Mouse (Mus musculus): ENCODE data around the gene Car5a.

The Car5a gene

GRCm38 (mm10) chr8:121944831-121945230 lies at the start of gene Car5a:
TSS of gene Car5a (minus strand) at chr8:121944904.
- no peak for DNase-seq

GRCm38 (mm10) chr8:121992911-121993310 lies 48.2 kb upstream of the Car5a start:
- DNase-seq = no peak

- no peak for DNase-seq
Measured at GRCm38 (mm10) chr8:121991611-121992010, 46.9 kb upstream of the Car5a start.

GRCm38 (mm10) chr8:121990506-121991255 lies 46.0 kb upstream of the Car5a start:
- DNase-seq = no peak

GRCm38 (mm10) chr8:121987892-121988291 lies 43.2 kb upstream of the Car5a start:
- no peak for DNase-seq

- peak in 1 of 2 experiments; percentile 69 for DNase-seq
Measured at GRCm38 (mm10) chr8:121985673-121986072, 41.0 kb upstream of the Car5a start.

GRCm38 (mm10) chr8:121981520-121981895 lies 36.8 kb upstream of the Car5a start:
- no peak for DNase-seq

GRCm38 (mm10) chr8:121980792-121981519 lies 36.3 kb upstream of the Car5a start:
- no peak for DNase-seq

GRCm38 (mm10) chr8:121978670-121979069 lies 34.0 kb upstream of the Car5a start:
- no peak for DNase-seq

- DNase-seq = no peak
Measured at GRCm38 (mm10) chr8:121977819-121978590, 33.3 kb upstream of the Car5a start.

- DNase-seq = no peak
Measured at GRCm38 (mm10) chr8:121973906-121974305, 29.2 kb upstream of the Car5a start.

GRCm38 (mm10) chr8:121971488-121972058 lies 26.9 kb upstream of the Car5a start:
- no peak for DNase-seq

- DNase-seq = no peak
Measured at GRCm38 (mm10) chr8:121970225-121970624, 25.5 kb upstream of the Car5a start.

- DNase-seq = no peak
Measured at GRCm38 (mm10) chr8:121968542-121968941, 23.8 kb upstream of the Car5a start.

- DNase-seq = peak in 1 of 2 experiments; percentile 27
Measured at GRCm38 (mm10) chr8:121967977-121968376, 23.3 kb upstream of the Car5a start.

- DNase-seq = no peak
Measured at GRCm38 (mm10) chr8:121966714-121967448, 22.2 kb upstream of the Car5a start.

GRCm38 (mm10) chr8:121966110-121966509 lies 21.4 kb upstream of the Car5a start:
- no peak for DNase-seq

- DNase-seq = no peak
Measured at GRCm38 (mm10) chr8:121964716-121965512, 20.2 kb upstream of the Car5a start.

GRCm38 (mm10) chr8:121962892-121963291 lies 18.2 kb upstream of the Car5a start:
- no peak for DNase-seq

GRCm38 (mm10) chr8:121958395-121958794 lies 13.7 kb upstream of the Car5a start:
- no peak for DNase-seq

- no peak for DNase-seq
Measured at GRCm38 (mm10) chr8:121955825-121956500, 11.3 kb upstream of the Car5a start.
